Mouse (Mus musculus) urinary bladder, postnatal 0 days (tissue): ENCODE results near the gene Lep. TPM values are rescaled to one million over a fixed set of nuclear protein-coding genes. Genes with fewer than 3 reads are reported as not detected.

ENCODE experiments used
- microRNA-seq: library from miRNA; unstranded; fragments of <30 nt; microRNA quantifications from one replicate; pipeline ENCODE4, GENCODE M21; 2016
- polyA plus RNA-seq: library from polyadenylated mRNA; unstranded; fragments of >200 nt; fragmentation: Nextera tagmentation; extraction: Ambion mirVana; gene quantifications from 2 replicates; pipeline ENCODE4 v1.2.1, GENCODE M21; 2015

Lep gene
- polyA plus RNA-seq: not detected in 2 replicates

GRCm38 (mm10) chr6:29059846-29060685 lies at the start of gene Lep:
TSS of gene Lep (plus strand) at chr6:29060220.

Small RNAs within 50 kb of the gene (microRNA-seq; reads per million reads assigned to microRNA genes)
- gene Mir129-1: 0.93 reads per million

Other genes starting within 250 kb of the Lep start
- gene Lrrc4, start 228.5 kb upstream of the Lep start, polyA plus RNA-seq: 0.25 and 0.41 TPM in 2 replicates
- 16.0 and 20.4 TPM in 2 replicates for gene Rbm28, start 104.8 kb downstream of the Lep start, polyA plus RNA-seq
- gene Prrt4, start 119.4 kb downstream of the Lep start, polyA plus RNA-seq: 0.34 and 0.66 TPM in 2 replicates
- gene Impdh1, start 156.1 kb downstream of the Lep start, polyA plus RNA-seq: 28.8 and 33.1 TPM in 2 replicates
- gene Hilpda, start 212.3 kb downstream of the Lep start, polyA plus RNA-seq: 40.2 and 55.8 TPM in 2 replicates
- 0.19 TPM in 1 of 2 replicates, not detected in the other for gene Fam71f2, start 219.4 kb downstream of the Lep start, polyA plus RNA-seq